Mouse (Mus musculus): ENCODE measurements around the gene Pex5. TPM values are rescaled to one million over a fixed set of nuclear protein-coding genes. Genes with fewer than 3 reads are reported as not detected.

Gene Pex5
- total RNA-seq, 1 experiment = 35.7 TPM

DNA sequence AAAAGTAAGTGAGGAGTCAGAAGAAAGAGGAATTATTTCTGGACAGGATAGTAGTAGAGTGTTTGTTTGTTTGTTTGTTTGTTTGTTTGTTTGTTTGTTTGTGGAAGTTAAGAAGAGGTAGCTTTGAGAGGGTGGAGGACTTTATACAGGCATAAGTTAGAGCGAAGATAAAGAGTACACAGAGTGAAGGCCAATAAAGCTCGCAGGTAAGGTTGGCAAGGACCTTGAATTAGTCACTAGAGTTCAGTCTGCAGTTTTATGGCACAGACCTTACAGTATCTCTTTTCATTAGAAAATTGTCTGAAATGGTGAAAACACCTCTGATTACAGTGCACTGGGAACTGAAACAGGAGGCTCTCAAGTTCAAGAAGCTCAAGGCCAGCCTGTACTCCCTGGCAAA, 31.2 kb upstream of the Pex5 start:
- in situ Hi-C loops (cut with MboI; ENCODE audit: low sequenced_read_pairs in 2 of 2, unreplicated experiment in 2 of 2) = no loop called here
- TF ChIP-seq ZC3H11A (IDR thresholded peaks at IDR 0.05; ENCODE audit: borderline replicate concordance, low read depth, low read length) = no peak
- no peak overlapping the region for H3K4me3 ChIP-seq (ENCODE audit: insufficient read depth in 1 of 2, low read depth in 1 of 2, low read length in 2 of 2, poor library complexity in 1 of 2, severe bottlenecking in 1 of 2)

GRCm38 (mm10) chr6:124443338-124443737, 28.5 kb upstream of the Pex5 start:
- in situ Hi-C loops (cut with MboI; ENCODE audit: low sequenced_read_pairs in 2 of 2, unreplicated experiment in 2 of 2) = no loop called here
- no peak overlapping the region for H3K9ac ChIP-seq (ENCODE audit: insufficient read depth, low read depth, low read length, poor library complexity, severe bottlenecking)

More for the DNA sequence above, 31.2 kb upstream of the Pex5 start:
- Histone ChIP-seq H3K9me3 (ENCODE audit: control insufficient read depth, insufficient read depth, low read depth, low read length) (no peaks in the 10 kb centered on the region), H3K36me3 (ENCODE audit: control insufficient read depth, insufficient read depth, low read length, poor library complexity, severe bottlenecking) (no peaks in the 10 kb centered on the region), H3K9ac (ENCODE audit: insufficient read depth, low read depth, low read length, poor library complexity, severe bottlenecking) (no peak overlapping the region), H3K4me1 (ENCODE audit: control insufficient read depth in 2 of 2, insufficient read depth in 2 of 2, low read length in 2 of 2, poor library complexity in 1 of 2) (peaks cover 5 to 8% of the 10 kb centered on the region in 2 experiments), H3K27ac (ENCODE audit: insufficient read depth, low read depth, low read length, poor library complexity, severe bottlenecking) (no peak overlapping the region)
- DNase-seq (ENCODE audit: low read depth, low spot score) = no peak

DNA sequence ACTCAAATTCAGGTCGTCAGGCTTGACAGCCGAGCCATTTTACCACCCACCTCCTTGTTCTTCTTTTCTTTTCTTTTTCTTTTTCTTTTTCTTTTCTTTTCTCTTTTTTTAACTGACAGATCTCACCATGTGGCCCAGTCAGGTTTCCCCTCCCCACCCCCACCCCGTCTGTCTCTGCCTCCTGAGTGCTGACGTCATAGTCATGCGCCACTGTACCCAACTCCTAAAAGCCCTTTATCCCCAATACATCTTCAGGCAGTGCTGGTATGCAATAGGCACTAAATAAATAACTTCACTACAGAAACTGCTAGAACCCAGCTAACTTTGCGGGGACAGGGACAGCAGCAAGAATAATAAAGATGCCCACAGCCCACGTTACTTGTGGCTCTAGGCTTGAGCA, 21.4 kb upstream of the Pex5 start:
- peak overlapping the region; percentile 19; the same call in 1 of the 2 replicates for H3K27ac ChIP-seq (ENCODE audit: insufficient read depth, low read depth, low read length, poor library complexity, severe bottlenecking)
- peaks cover 8 to 20% of the 10 kb centered on the region in 2 experiments; a peak in 3 of 4 replicates for H3K4me1 ChIP-seq (ENCODE audit: control insufficient read depth in 2 of 2, insufficient read depth in 2 of 2, low read length in 2 of 2, poor library complexity in 1 of 2)
- DNase-seq (ENCODE audit: low read depth, low spot score) = no peak
- TF ChIP-seq ZNF384 (IDR thresholded peaks at IDR 0.05; ENCODE audit: low read depth, low read length) (no peak), CHD2 (IDR thresholded peaks at IDR 0.05; ENCODE audit: low read depth, low read length) (no peak), ZC3H11A (IDR thresholded peaks at IDR 0.05; ENCODE audit: borderline replicate concordance, low read depth, low read length) (no peak), HCFC1 (IDR thresholded peaks at IDR 0.05; ENCODE audit: borderline replicate concordance, insufficient read depth, low read length) (no peak), MAFK (IDR thresholded peaks at IDR 0.05; ENCODE audit: insufficient read depth, low read depth, low read length) (no peak)
- H3K36me3 ChIP-seq (ENCODE audit: control insufficient read depth, insufficient read depth, low read length, poor library complexity, severe bottlenecking) = peaks cover 16% of the 10 kb centered on the region
- H3K4me3 ChIP-seq (ENCODE audit: insufficient read depth in 1 of 2, low read depth in 1 of 2, low read length in 2 of 2, poor library complexity in 1 of 2, severe bottlenecking in 1 of 2) = peak overlapping the region; percentile 22 to 70; a peak in 3 of 4 replicates
- in situ Hi-C loops (cut with MboI; ENCODE audit: low sequenced_read_pairs in 2 of 2, unreplicated experiment in 2 of 2) = no loop called here
- H3K9me3 ChIP-seq (ENCODE audit: control insufficient read depth, insufficient read depth, low read depth, low read length) = no peaks in the 10 kb centered on the region
- 0 out of 2 replicates have a peak overlapping the region, but pooled peaks have one; percentile 17 for H3K9ac ChIP-seq (ENCODE audit: insufficient read depth, low read depth, low read length, poor library complexity, severe bottlenecking)

More at GRCm38 (mm10) chr6:124443338-124443737, 28.5 kb upstream of the Pex5 start:
- Histone ChIP-seq H3K9me3 (ENCODE audit: control insufficient read depth, insufficient read depth, low read depth, low read length) (no peaks in the 10 kb centered on the region), H3K4me3 (ENCODE audit: insufficient read depth in 1 of 2, low read depth in 1 of 2, low read length in 2 of 2, poor library complexity in 1 of 2, severe bottlenecking in 1 of 2) (no peak overlapping the region), H3K4me1 (ENCODE audit: control insufficient read depth in 2 of 2, insufficient read depth in 2 of 2, low read length in 2 of 2, poor library complexity in 1 of 2) (peaks cover 0 to 3% of the 10 kb centered on the region in 2 experiments; a peak in 2 of 4 replicates), H3K36me3 (ENCODE audit: control insufficient read depth, insufficient read depth, low read length, poor library complexity, severe bottlenecking) (no peaks in the 10 kb centered on the region), H3K27ac (ENCODE audit: insufficient read depth, low read depth, low read length, poor library complexity, severe bottlenecking) (no peak overlapping the region)
- TF ChIP-seq ZNF384 (IDR thresholded peaks at IDR 0.05; ENCODE audit: low read depth, low read length) (no peak), MAFK (IDR thresholded peaks at IDR 0.05; ENCODE audit: insufficient read depth, low read depth, low read length) (no peak), ZC3H11A (IDR thresholded peaks at IDR 0.05; ENCODE audit: borderline replicate concordance, low read depth, low read length) (no peak), HCFC1 (IDR thresholded peaks at IDR 0.05; ENCODE audit: borderline replicate concordance, insufficient read depth, low read length) (no peak), CHD2 (IDR thresholded peaks at IDR 0.05; ENCODE audit: low read depth, low read length) (no peak)
- no peak for DNase-seq (ENCODE audit: low read depth, low spot score)

DNA sequence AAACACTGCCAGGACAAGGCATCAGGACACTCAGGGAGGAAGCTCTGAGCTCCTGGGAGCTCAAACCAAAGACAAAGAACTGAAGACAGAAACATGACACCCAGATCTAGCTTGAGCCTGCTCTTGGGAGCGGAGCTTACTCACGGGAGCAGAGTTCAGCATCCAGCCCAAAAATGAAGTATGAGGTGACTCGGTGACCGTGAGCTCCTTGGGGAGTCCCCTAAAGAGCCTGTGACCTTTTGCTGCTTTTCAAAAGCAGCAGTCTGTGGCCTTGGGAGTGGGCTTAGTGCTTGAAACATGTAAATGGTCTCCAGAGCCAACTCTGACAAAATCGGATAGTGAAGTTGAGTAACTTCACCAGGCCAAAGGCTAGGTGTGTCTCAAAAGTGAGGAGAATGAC, 20.3 kb upstream of the Pex5 start:
- peaks cover 8 to 24% of the 10 kb centered on the region in 2 experiments for H3K4me1 ChIP-seq (ENCODE audit: control insufficient read depth in 2 of 2, insufficient read depth in 2 of 2, low read length in 2 of 2, poor library complexity in 1 of 2)
- in situ Hi-C loops (cut with MboI; ENCODE audit: low sequenced_read_pairs in 2 of 2, unreplicated experiment in 2 of 2) = no loop called here
- no peak for TF ChIP-seq HCFC1 (IDR thresholded peaks at IDR 0.05; ENCODE audit: borderline replicate concordance, insufficient read depth, low read length)
- TF ChIP-seq MAFK (IDR thresholded peaks at IDR 0.05; ENCODE audit: insufficient read depth, low read depth, low read length) = no peak
- no peak for TF ChIP-seq CHD2 (IDR thresholded peaks at IDR 0.05; ENCODE audit: low read depth, low read length)
- no peak for TF ChIP-seq ZC3H11A (IDR thresholded peaks at IDR 0.05; ENCODE audit: borderline replicate concordance, low read depth, low read length)
- no peak for TF ChIP-seq ZNF384 (IDR thresholded peaks at IDR 0.05; ENCODE audit: low read depth, low read length)
- H3K36me3 ChIP-seq (ENCODE audit: control insufficient read depth, insufficient read depth, low read length, poor library complexity, severe bottlenecking) = peaks cover 16% of the 10 kb centered on the region
- H3K9ac ChIP-seq (ENCODE audit: insufficient read depth, low read depth, low read length, poor library complexity, severe bottlenecking) = no peak overlapping the region
- no peaks in the 10 kb centered on the region for H3K9me3 ChIP-seq (ENCODE audit: control insufficient read depth, insufficient read depth, low read depth, low read length)
- DNase-seq (ENCODE audit: low read depth, low spot score) = no peak
- H3K27ac ChIP-seq (ENCODE audit: insufficient read depth, low read depth, low read length, poor library complexity, severe bottlenecking) = no peak overlapping the region
- no peak overlapping the region for H3K4me3 ChIP-seq (ENCODE audit: insufficient read depth in 1 of 2, low read depth in 1 of 2, low read length in 2 of 2, poor library complexity in 1 of 2, severe bottlenecking in 1 of 2)

Measured in ES-E14 (cell line).